Mouse (Mus musculus) C2C12 (cell line): Measurements from ENCODE around the gene Sec24a.
"Not testable (repeated sequence)": the region's sequence is repeated elsewhere in the genome, so short reads cannot be mapped to it uniquely, and the experiment has no call there.

Experiments used
- CEBPB ChIP-seq: IDR thresholded peaks from one replicate; pipeline ENCODE4 v1.6.1; 2011; ENCODE audit warnings: low read depth, mild to moderate bottlenecking, control low read depth, moderate library complexity
- CTCF ChIP-seq: IDR thresholded peaks from one replicate; pipeline ENCODE4 v1.5.1; 2011; ENCODE audit not compliant: control insufficient read depth, insufficient read depth, insufficient read length
- FOSL1 ChIP-seq: IDR thresholded peaks from one replicate; pipeline ENCODE4 v1.8.0; 2011; ENCODE audit warnings: mild to moderate bottlenecking, low read length; ENCODE audit not compliant: poor library complexity, insufficient read depth, severe bottlenecking
- MAX ChIP-seq: IDR thresholded peaks from one replicate; pipeline ENCODE4 v1.6.1; 2011; ENCODE audit warnings: mild to moderate bottlenecking, control low read depth
- MYOG ChIP-seq: IDR thresholded peaks from one replicate; pipeline ENCODE4 v1.6.1; 2011; ENCODE audit not compliant: control insufficient read depth, insufficient read length; ENCODE audit errors: extremely low read depth
- USF1 ChIP-seq: IDR thresholded peaks from one replicate; pipeline ENCODE4 v1.6.1; 2011; ENCODE audit warnings: low read depth, mild to moderate bottlenecking, control low read depth, moderate library complexity

GRCm38 (mm10) chr11:51751623-51752225 is 11.7 kb downstream of the Sec24a start:
- not testable (repeated sequence) for TF ChIP-seq CTCF, MAX, CEBPB, USF1, MYOG, FOSL1
